Mouse (Mus musculus): ENCODE data around the gene Tcea3. TPM values are rescaled to one million over a fixed set of nuclear protein-coding genes. Genes with fewer than 3 reads are reported as not detected.

Gene Tcea3
- total RNA-seq, 2 experiments from 2014 or later: 0.92 to 1.2 TPM

GRCm38 (mm10) chr4:136310229-136311041 lies 62.9 kb downstream of the Tcea3 start, which contains the start of gene Hnrnpr:
Gene Hnrnpr (plus strand): TSS chr4:136310942.
- peak; percentile 100 for DNase-seq
- intact Hi-C loops (cut with DNase I): no loop called here

- intact Hi-C loops (cut with DNase I): no loop called here
- peak; percentile 34 for DNase-seq
These were observed 63.8 kb downstream of the Tcea3 start for GRCm38 (mm10) chr4:136311042-136311999.

GRCm38 (mm10) chr4:136312616-136313015 lies 65.1 kb downstream of the Tcea3 start:
- no peak for DNase-seq
- intact Hi-C loops (cut with DNase I): no loop called here

- DNase-seq: no peak
- intact Hi-C loops (cut with DNase I): no loop called here
These were observed 70.1 kb downstream of the Tcea3 start for GRCm38 (mm10) chr4:136317667-136318066.

GRCm38 (mm10) chr4:136320016-136320415 lies 72.5 kb downstream of the Tcea3 start:
- no peak for DNase-seq
- intact Hi-C loops (cut with DNase I): no loop called here

GRCm38 (mm10) chr4:136324226-136324625 lies 76.7 kb downstream of the Tcea3 start:
- intact Hi-C loops (cut with DNase I): no loop called here
- DNase-seq: peak; percentile 5

Other genes starting within 250 kb of the Tcea3 start
- gene Eloa, start 226.0 kb upstream of the Tcea3 start, total RNA-seq (2021): 10 to 100 TPM; 34.9 to 36.1 TPM
- gene Rpl11, start 194.3 kb upstream of the Tcea3 start, total RNA-seq (2021): 100 to 1,000 TPM; 347 to 361 TPM
- 10 to 100 TPM; 50.9 to 52.7 TPM for gene Id3, start 104.2 kb upstream of the Tcea3 start, total RNA-seq (2021)
- gene E2f2, start 75.3 kb upstream of the Tcea3 start, total RNA-seq (2021): 1 to 10 TPM; 1.4 to 1.5 TPM
- 1 to 10 TPM; 4.2 to 4.9 TPM for gene Asap3, start 41.4 kb upstream of the Tcea3 start, total RNA-seq (2021)
- 100 to 1,000 TPM; 102 to 108 TPM for gene Zfp46, start 37.0 kb downstream of the Tcea3 start, total RNA-seq (2021)
- 100 to 1,000 TPM; 158 to 159 TPM for gene Hnrnpr, start 63.2 kb downstream of the Tcea3 start, total RNA-seq (2021)
- 1 to 10 TPM; 3.0 to 3.4 TPM for gene Htr1d, start 175.8 kb downstream of the Tcea3 start, total RNA-seq (2021)
- under 1 TPM; 0.46 to 0.58 TPM for gene 6030445D17Rik, start 214.5 kb downstream of the Tcea3 start, total RNA-seq (2021)
- 10 to 100 TPM; 24.6 to 33.8 TPM for gene Luzp1, start 222.0 kb downstream of the Tcea3 start, total RNA-seq (2021)

All from left cerebral cortex, postnatal 4 days (tissue).